Mouse (Mus musculus): Measurements from ENCODE around the gene U2af1l4. TPM values are rescaled to one million over a fixed set of nuclear protein-coding genes. Genes with fewer than 3 reads are reported as not detected.
A peak's percentile ranks its signal among the peaks of the same experiment; 100 is the strongest.

Gene U2af1l4
- polyA plus RNA-seq, 1 experiment from 2014 or later = 92.3 TPM

DNA sequence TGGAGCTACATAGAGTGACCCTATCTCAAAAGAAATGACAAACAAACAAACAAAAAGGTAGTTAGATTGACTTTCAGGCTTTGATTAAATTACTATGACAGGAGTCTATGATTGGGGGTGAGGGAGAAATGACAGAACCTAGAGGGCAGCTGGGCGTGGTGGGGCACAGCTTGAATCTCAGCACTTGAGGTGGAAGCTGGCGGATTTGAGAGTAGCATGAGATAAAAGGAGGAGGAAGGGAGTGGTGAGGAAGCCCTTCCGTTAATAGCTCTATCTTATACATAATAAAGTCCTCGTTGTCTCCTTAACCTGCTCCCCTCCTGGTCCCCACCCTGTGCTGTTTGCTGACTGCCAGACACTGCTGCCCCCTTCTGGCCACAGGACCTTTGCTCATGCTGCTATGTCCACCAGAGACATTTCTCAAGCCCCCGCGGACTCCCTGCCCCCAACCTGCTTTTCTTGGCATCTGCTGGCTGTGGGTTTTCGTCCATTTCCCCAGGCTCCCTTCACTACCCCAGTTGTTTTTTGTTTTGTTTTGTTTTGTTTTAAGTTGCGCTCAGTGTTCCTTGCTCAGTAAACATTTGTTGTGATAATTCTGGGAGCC lies 44.7 kb downstream of the U2af1l4 start:
- no peak for ATAC-seq (replicated peaks; ENCODE audit: low FRiP score, low TSS enrichment, low read depth)
- WGBS = 26% methylated on average over 8 of the region's 8 CpGs
- H3K9ac ChIP-seq (ENCODE audit: low read length) = no peak overlapping the region
- no peak overlapping the region for H3K27ac ChIP-seq (ENCODE audit: low read depth)
- peak; percentile 72 for DNase-seq (ENCODE audit: low spot score)
- H3K4me3 ChIP-seq (ENCODE audit: low read depth, low read length) = no peak overlapping the region
- no peaks in the 10 kb centered on the region for H3K27me3 ChIP-seq (replicated peaks; ENCODE audit: control insufficient read depth, insufficient read depth, low read length)
- H3K4me1 ChIP-seq (replicated peaks; ENCODE audit: control insufficient read depth, insufficient read depth, low read length) = no peaks in the 10 kb centered on the region
- no peaks in the 10 kb centered on the region for H3K36me3 ChIP-seq (ENCODE audit: control insufficient read depth, insufficient read depth, low read length)
- H3K9me3 ChIP-seq (ENCODE audit: control insufficient read depth, low read length) = no peaks in the 10 kb centered on the region
- no peak overlapping the region for H3K4me2 ChIP-seq (ENCODE audit: low read length)

DNA sequence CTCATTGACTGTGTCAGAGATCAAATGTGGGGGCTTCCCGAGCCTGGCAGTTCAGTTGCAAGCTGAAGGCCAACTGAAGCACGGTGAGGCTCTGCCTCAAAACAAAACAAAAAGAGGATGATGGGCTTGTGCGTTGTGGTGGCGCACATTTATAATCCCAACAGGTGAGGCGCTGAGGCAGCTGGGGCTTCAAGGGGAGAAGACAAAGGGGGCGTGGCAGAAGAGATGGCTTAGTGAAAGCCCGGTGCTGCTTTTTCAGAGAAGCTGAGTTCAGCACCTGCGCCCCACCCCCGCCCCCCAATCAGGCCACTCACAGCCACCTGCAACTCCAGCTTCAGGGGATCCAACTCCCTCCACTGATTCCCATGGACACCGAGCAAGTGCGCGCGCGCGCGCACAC lies 45.4 kb downstream of the U2af1l4 start:
- 45% methylated on average over 16 of the region's 16 CpGs for WGBS
- H3K9ac ChIP-seq (ENCODE audit: low read length) = no peak overlapping the region
- no peaks in the 10 kb centered on the region for H3K36me3 ChIP-seq (ENCODE audit: control insufficient read depth, insufficient read depth, low read length)
- no peaks in the 10 kb centered on the region for H3K27me3 ChIP-seq (replicated peaks; ENCODE audit: control insufficient read depth, insufficient read depth, low read length)
- DNase-seq (ENCODE audit: low spot score) (no peak), ATAC-seq (replicated peaks; ENCODE audit: low FRiP score, low TSS enrichment, low read depth) (no peak)
- no peaks in the 10 kb centered on the region for H3K4me1 ChIP-seq (replicated peaks; ENCODE audit: control insufficient read depth, insufficient read depth, low read length)
- H3K9me3 ChIP-seq (ENCODE audit: control insufficient read depth, low read length) = no peaks in the 10 kb centered on the region
- H3K4me2 ChIP-seq (ENCODE audit: low read length) = no peak overlapping the region
- H3K4me3 ChIP-seq (ENCODE audit: low read depth, low read length) = no peak overlapping the region
- H3K27ac ChIP-seq (ENCODE audit: low read depth) = no peak overlapping the region

DNA sequence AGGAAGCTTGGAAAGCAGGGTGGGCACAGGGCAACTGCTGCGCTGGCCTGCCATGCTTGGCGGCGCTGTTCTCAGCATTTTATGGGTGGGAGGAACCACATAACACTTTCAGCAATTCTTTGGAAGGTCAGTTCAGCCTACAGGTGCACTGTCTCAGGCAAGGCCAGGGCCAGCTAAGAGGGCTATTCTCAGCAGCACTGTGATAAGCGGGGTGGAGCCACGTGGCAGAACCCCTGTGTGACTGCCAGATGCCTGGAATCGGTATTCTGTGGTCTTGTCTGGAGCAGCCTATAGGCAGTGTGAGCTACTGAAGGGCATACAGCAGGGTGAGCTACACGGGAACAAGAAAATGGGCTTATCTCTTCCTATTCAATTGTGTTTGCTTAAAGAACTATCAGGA lies 46.9 kb downstream of the U2af1l4 start:
- Histone ChIP-seq H3K9ac (ENCODE audit: low read length) (no peak overlapping the region), H3K4me2 (ENCODE audit: low read length) (no peak overlapping the region), H3K4me1 (replicated peaks; ENCODE audit: control insufficient read depth, insufficient read depth, low read length) (no peaks in the 10 kb centered on the region), H3K36me3 (ENCODE audit: control insufficient read depth, insufficient read depth, low read length) (no peaks in the 10 kb centered on the region), H3K27ac (ENCODE audit: low read depth) (no peak overlapping the region), H3K4me3 (ENCODE audit: low read depth, low read length) (no peak overlapping the region), H3K27me3 (replicated peaks; ENCODE audit: control insufficient read depth, insufficient read depth, low read length) (no peaks in the 10 kb centered on the region), H3K9me3 (ENCODE audit: control insufficient read depth, low read length) (no peaks in the 10 kb centered on the region)
- DNase-seq (ENCODE audit: low spot score) (no peak), ATAC-seq (replicated peaks; ENCODE audit: low FRiP score, low TSS enrichment, low read depth) (no peak; the same call in 1 of the 2 replicates)
- 43% methylated on average over 7 of the region's 7 CpGs for WGBS

GRCm38 (mm10) chr7:30612654-30613402 lies 49.7 kb downstream of the U2af1l4 start, which contains the start of gene Upk1a:
TSS of gene Upk1a (minus strand) at chr7:30612847.
- Histone ChIP-seq H3K36me3 (ENCODE audit: control insufficient read depth, insufficient read depth, low read length) (peaks cover 20% of the 10 kb centered on the region), H3K4me3 (ENCODE audit: low read depth, low read length) (no peak within 1 kb of the TSS), H3K4me2 (ENCODE audit: low read length) (peak within 1 kb of the TSS; percentile 30), H3K9ac (ENCODE audit: low read length) (0 out of 2 replicates have a peak within 1 kb of the TSS, but pooled peaks have one; percentile 7), H3K9me3 (ENCODE audit: control insufficient read depth, low read length) (no peaks in the 10 kb centered on the region), H3K4me1 (replicated peaks; ENCODE audit: control insufficient read depth, insufficient read depth, low read length) (no peaks in the 10 kb centered on the region), H3K27me3 (replicated peaks; ENCODE audit: control insufficient read depth, insufficient read depth, low read length) (no peaks in the 10 kb centered on the region), H3K27ac (ENCODE audit: low read depth) (no peak within 1 kb of the TSS; the same call in 1 of the 2 replicates)
- no peak for DNase-seq (ENCODE audit: low spot score)
- WGBS = 54% methylated on average over 8 of the region's 8 CpGs
- peak; percentile 51 for ATAC-seq (replicated peaks; ENCODE audit: low FRiP score, low TSS enrichment, low read depth)

DNA sequence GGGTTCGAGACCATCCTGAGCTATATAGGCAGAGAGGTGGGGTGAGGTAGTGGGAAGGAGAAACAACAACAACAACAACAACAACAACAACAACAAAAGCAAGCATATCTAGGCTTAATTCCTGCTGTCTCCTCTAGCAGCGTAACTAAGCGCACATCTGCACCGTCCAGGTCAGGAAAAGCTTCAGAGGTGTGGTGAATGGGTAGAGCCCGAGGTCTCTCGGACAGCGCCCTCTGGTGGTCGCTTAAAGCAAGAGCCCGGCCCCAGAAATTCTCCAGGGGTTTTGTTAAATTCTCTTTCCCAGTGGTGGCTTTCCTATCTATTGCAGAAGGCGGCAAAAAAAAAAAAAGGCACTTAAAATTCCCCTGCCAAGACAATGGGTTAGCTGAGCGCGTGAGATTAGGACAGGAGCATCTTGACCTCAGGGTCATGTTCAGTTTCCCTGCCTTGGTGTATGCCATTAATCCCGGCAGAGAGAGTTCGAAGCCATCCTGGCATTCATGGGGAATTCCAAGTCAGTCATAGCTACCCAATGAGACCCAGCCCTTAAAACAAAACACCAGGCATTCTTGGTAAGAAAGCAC lies 50.5 kb downstream of the U2af1l4 start:
- H3K4me1 ChIP-seq (replicated peaks; ENCODE audit: control insufficient read depth, insufficient read depth, low read length) = no peaks in the 10 kb centered on the region
- H3K4me3 ChIP-seq (ENCODE audit: low read depth, low read length) = no peak overlapping the region
- peak; percentile 53 for ATAC-seq (replicated peaks; ENCODE audit: low FRiP score, low TSS enrichment, low read depth)
- H3K27ac ChIP-seq (ENCODE audit: low read depth) = no peak overlapping the region
- peak; percentile 84 for DNase-seq (ENCODE audit: low spot score)
- peak overlapping the region; percentile 30 for H3K4me2 ChIP-seq (ENCODE audit: low read length)
- H3K9ac ChIP-seq (ENCODE audit: low read length) = no peak overlapping the region
- no peaks in the 10 kb centered on the region for H3K27me3 ChIP-seq (replicated peaks; ENCODE audit: control insufficient read depth, insufficient read depth, low read length)
- H3K36me3 ChIP-seq (ENCODE audit: control insufficient read depth, insufficient read depth, low read length) = peaks cover 28% of the 10 kb centered on the region
- H3K9me3 ChIP-seq (ENCODE audit: control insufficient read depth, low read length) = no peaks in the 10 kb centered on the region
- WGBS = 23% methylated on average over 14 of the region's 14 CpGs

DNA sequence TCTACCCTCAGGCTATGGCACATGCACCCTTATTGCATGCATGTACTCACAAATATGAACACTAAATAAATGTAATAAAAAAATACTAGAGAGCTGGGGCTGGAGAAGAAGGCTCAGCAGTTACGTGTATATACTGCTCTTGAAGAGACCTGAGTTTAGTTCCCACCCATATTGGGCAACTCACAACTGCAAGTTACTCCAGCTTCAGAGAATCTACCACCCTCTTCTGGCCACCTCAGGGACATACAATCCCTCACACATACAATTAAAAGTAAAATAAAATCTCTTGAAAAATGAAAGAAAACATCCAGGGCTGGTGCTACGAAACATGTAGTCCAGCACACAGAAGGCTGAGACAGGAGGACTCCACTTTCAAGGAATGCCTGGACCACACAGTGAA lies 51.4 kb downstream of the U2af1l4 start:
- Histone ChIP-seq H3K9me3 (ENCODE audit: control insufficient read depth, low read length) (no peaks in the 10 kb centered on the region), H3K4me1 (replicated peaks; ENCODE audit: control insufficient read depth, insufficient read depth, low read length) (no peaks in the 10 kb centered on the region), H3K27ac (ENCODE audit: low read depth) (no peak overlapping the region), H3K27me3 (replicated peaks; ENCODE audit: control insufficient read depth, insufficient read depth, low read length) (no peaks in the 10 kb centered on the region), H3K36me3 (ENCODE audit: control insufficient read depth, insufficient read depth, low read length) (peaks cover 36% of the 10 kb centered on the region), H3K4me3 (ENCODE audit: low read depth, low read length) (no peak overlapping the region), H3K4me2 (ENCODE audit: low read length) (no peak overlapping the region), H3K9ac (ENCODE audit: low read length) (no peak overlapping the region)
- 85% methylated on average over 2 of the region's 2 CpGs for WGBS
- ATAC-seq (replicated peaks; ENCODE audit: low FRiP score, low TSS enrichment, low read depth) = no peak
- DNase-seq (ENCODE audit: low spot score) = no peak

Small RNA genes lying within 50 kb of the gene (microRNA-seq; reads per million reads assigned to microRNA genes)
- 1.9 reads per million, percentile 21 among the genes with 10 or more reads in this experiment for gene Gm38670
- gene Mir3569 = not detected

Other genes with a start within 250 kb of the U2af1l4 start
- 52.2 and 60.5 TPM in 2 replicates for gene Syne4, start 248.5 kb upstream of the U2af1l4 start, polyA plus RNA-seq (2014; fragmentation: Nextera tagmentation; extraction: Ambion mirVana)
- not detected in 2 replicates for gene E130208F15Rik, start 241.6 kb upstream of the U2af1l4 start, polyA plus RNA-seq (2014; fragmentation: Nextera tagmentation; extraction: Ambion mirVana)
- gene Sdhaf1, start 239.4 kb upstream of the U2af1l4 start, polyA plus RNA-seq (2014; fragmentation: Nextera tagmentation; extraction: Ambion mirVana) = 16.3 and 17.2 TPM in 2 replicates
- 4.4 and 4.5 TPM in 2 replicates for gene Lrfn3, start 200.5 kb upstream of the U2af1l4 start, polyA plus RNA-seq (2014; fragmentation: Nextera tagmentation; extraction: Ambion mirVana)
- 53.7 and 54.7 TPM in 2 replicates for gene Tyrobp, start 149.5 kb upstream of the U2af1l4 start, polyA plus RNA-seq (2014; fragmentation: Nextera tagmentation; extraction: Ambion mirVana)
- 1.6 and 2.1 TPM in 2 replicates for gene Hcst, start 143.4 kb upstream of the U2af1l4 start, polyA plus RNA-seq (2014; fragmentation: Nextera tagmentation; extraction: Ambion mirVana)
- 2.3 and 3.2 TPM in 2 replicates for gene Nfkbid, start 141.6 kb upstream of the U2af1l4 start, polyA plus RNA-seq (2014; fragmentation: Nextera tagmentation; extraction: Ambion mirVana)
- 37.9 and 43.0 TPM in 2 replicates for gene Aplp1, start 117.8 kb upstream of the U2af1l4 start, polyA plus RNA-seq (2014; fragmentation: Nextera tagmentation; extraction: Ambion mirVana)
- gene Kirrel2, start 105.6 kb upstream of the U2af1l4 start, polyA plus RNA-seq (2014; fragmentation: Nextera tagmentation; extraction: Ambion mirVana) = 0.13 and 2.9 TPM in 2 replicates
- gene Nphs1, start 105.0 kb upstream of the U2af1l4 start, polyA plus RNA-seq (2014; fragmentation: Nextera tagmentation; extraction: Ambion mirVana) = 0.15 and 1.3 TPM in 2 replicates
- 1.3 TPM in 2 replicates for gene Prodh2, start 69.7 kb upstream of the U2af1l4 start, polyA plus RNA-seq (2014; fragmentation: Nextera tagmentation; extraction: Ambion mirVana)
- 10.7 and 11.9 TPM in 2 replicates for gene Arhgap33, start 28.2 kb upstream of the U2af1l4 start, polyA plus RNA-seq (2014; fragmentation: Nextera tagmentation; extraction: Ambion mirVana)
- 45.0 and 48.5 TPM in 2 replicates for gene Hspb6, start 11.1 kb upstream of the U2af1l4 start, polyA plus RNA-seq (2014; fragmentation: Nextera tagmentation; extraction: Ambion mirVana)
- gene Proser3, start 11.0 kb upstream of the U2af1l4 start, polyA plus RNA-seq (2014; fragmentation: Nextera tagmentation; extraction: Ambion mirVana) = 15.2 and 15.7 TPM in 2 replicates
- gene Lin37, start 3.5 kb upstream of the U2af1l4 start, polyA plus RNA-seq (2014; fragmentation: Nextera tagmentation; extraction: Ambion mirVana) = 36.9 and 38.5 TPM in 2 replicates
- gene Gm49396, start within 50 bp of the U2af1l4 start, polyA plus RNA-seq (2014; fragmentation: Nextera tagmentation; extraction: Ambion mirVana) = 7.7 and 9.1 TPM in 2 replicates
- 119 and 125 TPM in 2 replicates for gene Psenen, start 326 bp downstream of the U2af1l4 start, polyA plus RNA-seq (2014; fragmentation: Nextera tagmentation; extraction: Ambion mirVana)
- 3.3 and 3.5 TPM in 2 replicates for gene Igflr1, start 2.1 kb downstream of the U2af1l4 start, polyA plus RNA-seq (2014; fragmentation: Nextera tagmentation; extraction: Ambion mirVana)
- 12.8 and 13.0 TPM in 2 replicates for gene Kmt2b, start 25.4 kb downstream of the U2af1l4 start, polyA plus RNA-seq (2014; fragmentation: Nextera tagmentation; extraction: Ambion mirVana)
- 0.81 and 0.83 TPM in 2 replicates for gene Zbtb32, start 35.6 kb downstream of the U2af1l4 start, polyA plus RNA-seq (2014; fragmentation: Nextera tagmentation; extraction: Ambion mirVana)
- 12.1 and 15.3 TPM in 2 replicates for gene Upk1a, start 49.5 kb downstream of the U2af1l4 start, polyA plus RNA-seq (2014; fragmentation: Nextera tagmentation; extraction: Ambion mirVana)
- 1,084 and 1,229 TPM in 2 replicates for gene Cox6b1, start 62.9 kb downstream of the U2af1l4 start, polyA plus RNA-seq (2014; fragmentation: Nextera tagmentation; extraction: Ambion mirVana)
- gene Etv2, start 72.6 kb downstream of the U2af1l4 start, polyA plus RNA-seq (2014; fragmentation: Nextera tagmentation; extraction: Ambion mirVana) = not detected in 2 replicates
- gene Rbm42, start 87.0 kb downstream of the U2af1l4 start, polyA plus RNA-seq (2014; fragmentation: Nextera tagmentation; extraction: Ambion mirVana) = 96.4 and 101 TPM in 2 replicates
- gene Haus5, start 101.7 kb downstream of the U2af1l4 start, polyA plus RNA-seq (2014; fragmentation: Nextera tagmentation; extraction: Ambion mirVana) = 48.7 and 49.5 TPM in 2 replicates
- gene Pmis2, start 108.3 kb downstream of the U2af1l4 start, polyA plus RNA-seq (2014; fragmentation: Nextera tagmentation; extraction: Ambion mirVana) = not detected in 2 replicates
- gene 2200002J24Rik, start 135.6 kb downstream of the U2af1l4 start, polyA plus RNA-seq (2014; fragmentation: Nextera tagmentation; extraction: Ambion mirVana) = 1.4 TPM in 2 replicates
- gene Atp4a, start 148.9 kb downstream of the U2af1l4 start, polyA plus RNA-seq (2014; fragmentation: Nextera tagmentation; extraction: Ambion mirVana) = 1.0 and 2.2 TPM in 2 replicates
- 213 and 238 TPM in 2 replicates for gene Tmem147, start 166.2 kb downstream of the U2af1l4 start, polyA plus RNA-seq (2014; fragmentation: Nextera tagmentation; extraction: Ambion mirVana)
- 0.51 TPM in 1 of 2 replicates, not detected in the other for gene Gapdhs, start 180.4 kb downstream of the U2af1l4 start, polyA plus RNA-seq (2014; fragmentation: Nextera tagmentation; extraction: Ambion mirVana)
- 1.5 and 2.7 TPM in 2 replicates for gene Sbsn, start 188.2 kb downstream of the U2af1l4 start, polyA plus RNA-seq (2014; fragmentation: Nextera tagmentation; extraction: Ambion mirVana)
- gene Dmkn, start 200.5 kb downstream of the U2af1l4 start, polyA plus RNA-seq (2014; fragmentation: Nextera tagmentation; extraction: Ambion mirVana) = 0.61 and 1.3 TPM in 2 replicates
- 0.80 and 0.86 TPM in 2 replicates for gene Krtdap, start 224.6 kb downstream of the U2af1l4 start, polyA plus RNA-seq (2014; fragmentation: Nextera tagmentation; extraction: Ambion mirVana)

Data from intestine, embryonic 14.5 days (tissue).